Mouse (Mus musculus) olfactory bulb, adult 2 months (tissue): ENCODE data around the gene Glis3.

Experiments used
- CTCF ChIP-seq: fragments of 200-500 bp; IDR thresholded peaks from 2 replicates; pipeline ENCODE4 v1.5.1; 2012; ENCODE audit warnings: low read depth, mild to moderate bottlenecking, low read length, moderate library complexity; ENCODE audit not compliant: insufficient read depth
- POLR2A ChIP-seq: fragments of 200-500 bp; IDR thresholded peaks from 2 replicates; pipeline ENCODE4 v1.6.1; 2012; ENCODE audit warnings: mild to moderate bottlenecking, low read depth, low read length, moderate library complexity; ENCODE audit not compliant: insufficient read depth

DNA sequence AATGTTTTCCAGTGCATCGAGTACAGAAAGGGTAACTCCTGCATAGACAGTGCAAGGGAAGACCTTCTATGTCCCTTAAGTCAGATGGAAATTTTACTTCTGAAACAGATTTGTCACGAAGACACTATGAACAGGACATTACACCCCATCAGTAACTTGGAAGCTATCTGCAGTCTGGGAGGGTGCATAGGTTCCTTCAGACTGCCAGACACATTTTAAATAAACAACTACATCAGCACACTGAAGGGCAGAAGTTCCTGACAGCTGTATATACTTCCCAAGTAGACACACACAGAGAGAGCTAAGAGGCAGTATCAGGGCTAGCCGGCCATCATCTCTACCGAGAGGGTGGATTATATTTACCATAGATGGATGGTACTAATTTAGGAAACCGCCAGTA is 296.5 kb downstream of the Glis3 start:
- TF ChIP-seq CTCF (no peak), POLR2A (no peak)
